Mouse (Mus musculus): ENCODE measurements around the gene Ubtd1. TPM values are rescaled to one million over a fixed set of nuclear protein-coding genes. Genes with fewer than 3 reads are reported as not detected.

Ubtd1 gene
- polyA plus RNA-seq, 1 experiment from 2014 or later: 17.1 TPM

GRCm38 (mm10) chr19:42058426-42058825 lies 76.9 kb downstream of the Ubtd1 start:
- Histone ChIP-seq H3K27ac (ENCODE audit: low read length) (no peak overlapping the region), H3K27me3 (ENCODE audit: control insufficient read depth, insufficient read depth, low read length) (no peaks in the 10 kb centered on the region), H3K9ac (ENCODE audit: low read length) (no peak overlapping the region), H3K4me1 (ENCODE audit: control insufficient read depth, insufficient read depth, low read length) (no peaks in the 10 kb centered on the region), H3K4me2 (ENCODE audit: low read depth, low read length) (no peak overlapping the region), H3K36me3 (ENCODE audit: control insufficient read depth, insufficient read depth) (no peaks in the 10 kb centered on the region), H3K9me3 (replicated peaks; ENCODE audit: control insufficient read depth, low read length) (no peaks in the 10 kb centered on the region), H3K4me3 (ENCODE audit: low read length) (no peak overlapping the region)
- no peak for ATAC-seq (replicated peaks; ENCODE audit: extremely low read depth, insufficient read depth, low FRiP score)
- 62% methylated on average over 7 of the region's 7 CpGs for WGBS

- no peak overlapping the region for H3K27ac ChIP-seq (ENCODE audit: low read length)
- 88% methylated on average over 7 of the region's 7 CpGs for WGBS
- no peaks in the 10 kb centered on the region for H3K36me3 ChIP-seq (ENCODE audit: control insufficient read depth, insufficient read depth)
- no peak overlapping the region for H3K4me3 ChIP-seq (ENCODE audit: low read length)
- no peaks in the 10 kb centered on the region for H3K9me3 ChIP-seq (replicated peaks; ENCODE audit: control insufficient read depth, low read length)
- H3K4me2 ChIP-seq (ENCODE audit: low read depth, low read length): no peak overlapping the region
- H3K27me3 ChIP-seq (ENCODE audit: control insufficient read depth, insufficient read depth, low read length): no peaks in the 10 kb centered on the region
- no peaks in the 10 kb centered on the region for H3K4me1 ChIP-seq (ENCODE audit: control insufficient read depth, insufficient read depth, low read length)
- no peak overlapping the region for H3K9ac ChIP-seq (ENCODE audit: low read length)
- ATAC-seq (replicated peaks; ENCODE audit: extremely low read depth, insufficient read depth, low FRiP score): no peak
These were observed 79.9 kb downstream of the Ubtd1 start for GRCm38 (mm10) chr19:42061443-42061842.

- H3K9me3 ChIP-seq (replicated peaks; ENCODE audit: control insufficient read depth, low read length): no peaks in the 10 kb centered on the region
- WGBS: 68% methylated on average over 11 of the region's 11 CpGs
- H3K27me3 ChIP-seq (ENCODE audit: control insufficient read depth, insufficient read depth, low read length): no peaks in the 10 kb centered on the region
- peaks cover 3% of the 10 kb centered on the region; the same call in 1 of the 2 replicates for H3K4me1 ChIP-seq (ENCODE audit: control insufficient read depth, insufficient read depth, low read length)
- no peak overlapping the region for H3K27ac ChIP-seq (ENCODE audit: low read length)
- no peak overlapping the region for H3K4me3 ChIP-seq (ENCODE audit: low read length)
- no peak for ATAC-seq (replicated peaks; ENCODE audit: extremely low read depth, insufficient read depth, low FRiP score)
- H3K4me2 ChIP-seq (ENCODE audit: low read depth, low read length): no peak overlapping the region
- no peak overlapping the region for H3K9ac ChIP-seq (ENCODE audit: low read length)
- H3K36me3 ChIP-seq (ENCODE audit: control insufficient read depth, insufficient read depth): no peaks in the 10 kb centered on the region
These were observed 87.1 kb downstream of the Ubtd1 start for GRCm38 (mm10) chr19:42068441-42069240.

- H3K27me3 ChIP-seq (ENCODE audit: control insufficient read depth, insufficient read depth, low read length): no peaks in the 10 kb centered on the region
- H3K4me3 ChIP-seq (ENCODE audit: low read length): no peak overlapping the region
- no peak for ATAC-seq (replicated peaks; ENCODE audit: extremely low read depth, insufficient read depth, low FRiP score)
- no peaks in the 10 kb centered on the region for H3K36me3 ChIP-seq (ENCODE audit: control insufficient read depth, insufficient read depth)
- no peaks in the 10 kb centered on the region for H3K9me3 ChIP-seq (replicated peaks; ENCODE audit: control insufficient read depth, low read length)
- no peak overlapping the region for H3K4me2 ChIP-seq (ENCODE audit: low read depth, low read length)
- peaks cover 3% of the 10 kb centered on the region; the same call in 1 of the 2 replicates for H3K4me1 ChIP-seq (ENCODE audit: control insufficient read depth, insufficient read depth, low read length)
- no peak overlapping the region for H3K9ac ChIP-seq (ENCODE audit: low read length)
- WGBS: 40% methylated on average over 6 of the region's 6 CpGs
- no peak overlapping the region for H3K27ac ChIP-seq (ENCODE audit: low read length)
These were observed 87.6 kb downstream of the Ubtd1 start for GRCm38 (mm10) chr19:42069241-42069525.

GRCm38 (mm10) chr19:42071221-42071620 lies 89.7 kb downstream of the Ubtd1 start:
- no peak overlapping the region for H3K9ac ChIP-seq (ENCODE audit: low read length)
- H3K4me2 ChIP-seq (ENCODE audit: low read depth, low read length): no peak overlapping the region
- 71% methylated on average over 7 of the region's 7 CpGs for WGBS
- H3K4me1 ChIP-seq (ENCODE audit: control insufficient read depth, insufficient read depth, low read length): peaks cover 3% of the 10 kb centered on the region; the same call in 1 of the 2 replicates
- H3K4me3 ChIP-seq (ENCODE audit: low read length): no peak overlapping the region
- H3K27ac ChIP-seq (ENCODE audit: low read length): no peak overlapping the region
- H3K9me3 ChIP-seq (replicated peaks; ENCODE audit: control insufficient read depth, low read length): no peaks in the 10 kb centered on the region
- H3K36me3 ChIP-seq (ENCODE audit: control insufficient read depth, insufficient read depth): no peaks in the 10 kb centered on the region
- no peak for ATAC-seq (replicated peaks; ENCODE audit: extremely low read depth, insufficient read depth, low FRiP score)
- H3K27me3 ChIP-seq (ENCODE audit: control insufficient read depth, insufficient read depth, low read length): no peaks in the 10 kb centered on the region

GRCm38 (mm10) chr19:42071886-42072608 lies 90.5 kb downstream of the Ubtd1 start:
- Histone ChIP-seq H3K27me3 (ENCODE audit: control insufficient read depth, insufficient read depth, low read length) (no peaks in the 10 kb centered on the region), H3K9me3 (replicated peaks; ENCODE audit: control insufficient read depth, low read length) (no peaks in the 10 kb centered on the region), H3K9ac (ENCODE audit: low read length) (no peak overlapping the region), H3K4me2 (ENCODE audit: low read depth, low read length) (no peak overlapping the region), H3K27ac (ENCODE audit: low read length) (no peak overlapping the region), H3K4me1 (ENCODE audit: control insufficient read depth, insufficient read depth, low read length) (peaks cover 3% of the 10 kb centered on the region; the same call in 1 of the 2 replicates), H3K4me3 (ENCODE audit: low read length) (no peak overlapping the region), H3K36me3 (ENCODE audit: control insufficient read depth, insufficient read depth) (no peaks in the 10 kb centered on the region)
- 66% methylated on average over 15 of the region's 15 CpGs for WGBS
- ATAC-seq (replicated peaks; ENCODE audit: extremely low read depth, insufficient read depth, low FRiP score): no peak

GRCm38 (mm10) chr19:42072802-42073201 lies 91.2 kb downstream of the Ubtd1 start:
- H3K4me1 ChIP-seq (ENCODE audit: control insufficient read depth, insufficient read depth, low read length): peaks cover 3% of the 10 kb centered on the region; the same call in 1 of the 2 replicates
- no peak overlapping the region for H3K9ac ChIP-seq (ENCODE audit: low read length)
- no peak overlapping the region for H3K4me3 ChIP-seq (ENCODE audit: low read length)
- H3K4me2 ChIP-seq (ENCODE audit: low read depth, low read length): no peak overlapping the region
- no peak for ATAC-seq (replicated peaks; ENCODE audit: extremely low read depth, insufficient read depth, low FRiP score)
- H3K27ac ChIP-seq (ENCODE audit: low read length): no peak overlapping the region
- no peaks in the 10 kb centered on the region for H3K36me3 ChIP-seq (ENCODE audit: control insufficient read depth, insufficient read depth)
- no peaks in the 10 kb centered on the region for H3K27me3 ChIP-seq (ENCODE audit: control insufficient read depth, insufficient read depth, low read length)
- 66% methylated on average over 7 of the region's 7 CpGs for WGBS
- no peaks in the 10 kb centered on the region for H3K9me3 ChIP-seq (replicated peaks; ENCODE audit: control insufficient read depth, low read length)

GRCm38 (mm10) chr19:42075051-42075450 lies 93.5 kb downstream of the Ubtd1 start:
- Histone ChIP-seq H3K4me2 (ENCODE audit: low read depth, low read length) (no peak overlapping the region), H3K36me3 (ENCODE audit: control insufficient read depth, insufficient read depth) (no peaks in the 10 kb centered on the region), H3K4me1 (ENCODE audit: control insufficient read depth, insufficient read depth, low read length) (no peaks in the 10 kb centered on the region), H3K9ac (ENCODE audit: low read length) (no peak overlapping the region), H3K27ac (ENCODE audit: low read length) (no peak overlapping the region), H3K9me3 (replicated peaks; ENCODE audit: control insufficient read depth, low read length) (no peaks in the 10 kb centered on the region), H3K4me3 (ENCODE audit: low read length) (no peak overlapping the region), H3K27me3 (ENCODE audit: control insufficient read depth, insufficient read depth, low read length) (no peaks in the 10 kb centered on the region)
- WGBS: 80% methylated on average over 2 of the region's 2 CpGs
- ATAC-seq (replicated peaks; ENCODE audit: extremely low read depth, insufficient read depth, low FRiP score): no peak

- no peak overlapping the region for H3K27ac ChIP-seq (ENCODE audit: low read length)
- H3K27me3 ChIP-seq (ENCODE audit: control insufficient read depth, insufficient read depth, low read length): no peaks in the 10 kb centered on the region
- 89% methylated on average over 16 of the region's 16 CpGs for WGBS
- no peak overlapping the region for H3K4me2 ChIP-seq (ENCODE audit: low read depth, low read length)
- H3K9me3 ChIP-seq (replicated peaks; ENCODE audit: control insufficient read depth, low read length): no peaks in the 10 kb centered on the region
- no peaks in the 10 kb centered on the region for H3K4me1 ChIP-seq (ENCODE audit: control insufficient read depth, insufficient read depth, low read length)
- H3K4me3 ChIP-seq (ENCODE audit: low read length): no peak overlapping the region
- H3K9ac ChIP-seq (ENCODE audit: low read length): no peak overlapping the region
- no peak for ATAC-seq (replicated peaks; ENCODE audit: extremely low read depth, insufficient read depth, low FRiP score)
- no peaks in the 10 kb centered on the region for H3K36me3 ChIP-seq (ENCODE audit: control insufficient read depth, insufficient read depth)
These were observed 94.4 kb downstream of the Ubtd1 start for GRCm38 (mm10) chr19:42075992-42076391.

All from heart, embryonic 16.5 days (tissue).